Mouse (Mus musculus): ENCODE results near the gene Atxn7l2. TPM values are rescaled to one million over a fixed set of nuclear protein-coding genes. Genes with fewer than 3 reads are reported as not detected.

Atxn7l2 gene
- polyA plus RNA-seq, 1 experiment from 2014 or later, result 15.3 TPM

DNA sequence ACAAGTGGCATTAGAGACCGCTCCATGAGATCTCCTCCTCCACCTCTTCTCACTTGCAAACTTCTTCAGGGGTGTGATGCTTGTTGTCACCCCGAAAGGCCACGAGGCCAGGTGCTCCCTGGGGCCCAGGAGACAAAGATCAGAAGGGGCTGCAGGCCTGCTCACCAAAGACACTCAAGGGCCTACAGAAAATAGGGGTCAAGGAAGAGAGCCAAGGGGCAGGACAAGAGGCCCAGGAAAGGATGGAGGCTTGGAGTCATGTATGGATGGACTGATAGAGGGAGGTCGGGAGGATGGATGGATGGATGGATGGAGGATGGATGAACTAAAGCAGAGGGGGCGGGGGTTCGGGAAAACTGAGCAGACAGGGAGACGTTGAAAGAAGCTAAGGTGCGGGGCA, 1.2 kb downstream of the Atxn7l2 start:
- peak overlapping the region; percentile 87 for H3K27ac ChIP-seq (ENCODE audit: low read depth)

DNA sequence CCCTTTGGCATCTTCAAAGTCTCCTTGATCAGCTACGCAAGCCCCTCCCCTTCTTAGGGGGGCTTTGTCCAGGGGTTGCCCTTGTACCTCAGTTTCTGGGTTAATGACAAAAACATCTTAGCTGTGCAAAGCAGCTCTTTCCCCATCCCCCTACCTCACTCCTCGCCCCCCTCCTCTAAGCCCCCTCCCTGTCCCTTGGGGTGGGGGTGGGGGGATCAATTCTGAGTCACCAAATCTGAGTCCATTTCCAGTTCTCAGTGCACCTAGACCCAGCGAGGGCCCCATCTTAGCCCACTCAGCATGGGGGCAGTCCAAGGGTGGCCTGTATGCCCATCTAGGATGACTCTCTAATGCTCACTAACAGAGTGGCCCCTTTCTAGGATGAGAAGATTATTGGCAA, 1.7 kb downstream of the Atxn7l2 start:
- H3K4me2 ChIP-seq (ENCODE audit: low read length), result peak overlapping the region; percentile 89
- H3K36me3 ChIP-seq (ENCODE audit: control insufficient read depth, insufficient read depth, low read length), result peaks cover 35% of the 10 kb centered on the region
- H3K27me3 ChIP-seq (replicated peaks; ENCODE audit: control insufficient read depth, insufficient read depth, low read length), result no peaks in the 10 kb centered on the region
- H3K9ac ChIP-seq (ENCODE audit: low read length), result peak overlapping the region; percentile 84; the same call in 1 of the 2 replicates
- H3K27ac ChIP-seq (ENCODE audit: low read depth), result no peak overlapping the region
- peak overlapping the region; percentile 64 for H3K4me3 ChIP-seq (ENCODE audit: low read depth, low read length)
- DNase-seq (ENCODE audit: low spot score) (no peak), ATAC-seq (replicated peaks; ENCODE audit: low FRiP score, low TSS enrichment, low read depth) (no peak)
- 78% methylated on average over 3 of the region's 3 CpGs for WGBS
- H3K4me1 ChIP-seq (replicated peaks; ENCODE audit: control insufficient read depth, insufficient read depth, low read length), result peaks cover 15% of the 10 kb centered on the region
- no peaks in the 10 kb centered on the region for H3K9me3 ChIP-seq (ENCODE audit: control insufficient read depth, low read length)

More for the DNA sequence above, 1.2 kb downstream of the Atxn7l2 start:
- peaks cover 15% of the 10 kb centered on the region for H3K4me1 ChIP-seq (replicated peaks; ENCODE audit: control insufficient read depth, insufficient read depth, low read length)
- H3K4me2 ChIP-seq (ENCODE audit: low read length), result peak overlapping the region; percentile 89
- WGBS, result 6% methylated on average over 8 of the region's 8 CpGs
- peaks cover 30% of the 10 kb centered on the region for H3K36me3 ChIP-seq (ENCODE audit: control insufficient read depth, insufficient read depth, low read length)
- ATAC-seq (replicated peaks; ENCODE audit: low FRiP score, low TSS enrichment, low read depth) (peak; percentile 4), DNase-seq (ENCODE audit: low spot score) (no peak)
- H3K9me3 ChIP-seq (ENCODE audit: control insufficient read depth, low read length), result no peaks in the 10 kb centered on the region
- peak overlapping the region; percentile 64 for H3K4me3 ChIP-seq (ENCODE audit: low read depth, low read length)
- H3K27me3 ChIP-seq (replicated peaks; ENCODE audit: control insufficient read depth, insufficient read depth, low read length), result no peaks in the 10 kb centered on the region
- H3K9ac ChIP-seq (ENCODE audit: low read length), result peak overlapping the region; percentile 84

DNA sequence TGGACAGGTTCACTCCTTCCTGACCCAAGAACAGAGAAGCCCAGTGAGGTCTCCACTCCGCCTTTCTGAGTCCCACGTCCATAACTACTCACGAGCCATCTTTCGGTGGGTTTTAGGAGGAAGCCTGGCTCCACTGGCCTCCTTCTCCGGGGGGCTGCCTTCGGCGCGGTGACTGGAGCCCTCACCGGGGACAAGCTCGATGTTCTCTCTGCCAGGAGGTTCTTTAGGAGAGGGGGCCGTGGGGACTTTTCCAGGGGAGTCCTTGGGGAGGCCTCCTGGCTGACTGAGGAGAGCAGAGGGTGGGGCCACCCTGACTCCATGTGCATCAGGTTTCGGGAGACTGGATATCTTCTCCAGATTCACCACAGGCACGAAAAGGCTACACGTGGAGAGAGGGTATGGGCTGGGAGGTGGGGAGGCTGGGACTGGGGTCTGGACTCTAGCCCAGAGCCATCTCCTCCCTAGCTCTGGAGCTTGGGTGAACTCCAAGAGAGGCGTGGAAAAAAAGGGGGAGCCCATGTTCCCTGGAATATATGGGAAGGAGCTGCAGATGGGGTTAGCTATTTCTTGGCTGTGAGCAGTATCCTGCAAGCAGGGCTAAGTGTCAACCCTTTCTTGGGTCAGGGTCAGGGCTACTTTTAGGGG, 3.9 kb downstream of the Atxn7l2 start:
- DNase-seq (ENCODE audit: low spot score) (peak; percentile 65), ATAC-seq (replicated peaks; ENCODE audit: low FRiP score, low TSS enrichment, low read depth) (no peak)
- WGBS, result 80% methylated on average over 15 of the region's 15 CpGs
- H3K9me3 ChIP-seq (ENCODE audit: control insufficient read depth, low read length), result no peaks in the 10 kb centered on the region
- no peak overlapping the region for H3K9ac ChIP-seq (ENCODE audit: low read length)
- H3K4me3 ChIP-seq (ENCODE audit: low read depth, low read length), result no peak overlapping the region
- no peak overlapping the region for H3K4me2 ChIP-seq (ENCODE audit: low read length)
- H3K36me3 ChIP-seq (ENCODE audit: control insufficient read depth, insufficient read depth, low read length), result peaks cover 50% of the 10 kb centered on the region
- H3K27me3 ChIP-seq (replicated peaks; ENCODE audit: control insufficient read depth, insufficient read depth, low read length), result no peaks in the 10 kb centered on the region
- H3K4me1 ChIP-seq (replicated peaks; ENCODE audit: control insufficient read depth, insufficient read depth, low read length), result peaks cover 15% of the 10 kb centered on the region
- peak overlapping the region; percentile 30 for H3K27ac ChIP-seq (ENCODE audit: low read depth)

GRCm38 (mm10) chr3:108205601-108206000, 5.1 kb downstream of the Atxn7l2 start:
- no peak for ATAC-seq (replicated peaks; ENCODE audit: low FRiP score, low TSS enrichment, low read depth)
- no peak for DNase-seq (ENCODE audit: low spot score)
- Histone ChIP-seq H3K4me1 (replicated peaks; ENCODE audit: control insufficient read depth, insufficient read depth, low read length) (peaks cover 20% of the 10 kb centered on the region), H3K9ac (ENCODE audit: low read length) (no peak overlapping the region), H3K36me3 (ENCODE audit: control insufficient read depth, insufficient read depth, low read length) (peaks cover 53% of the 10 kb centered on the region), H3K4me3 (ENCODE audit: low read depth, low read length) (no peak overlapping the region), H3K27me3 (replicated peaks; ENCODE audit: control insufficient read depth, insufficient read depth, low read length) (no peaks in the 10 kb centered on the region), H3K4me2 (ENCODE audit: low read length) (no peak overlapping the region), H3K27ac (ENCODE audit: low read depth) (no peak overlapping the region), H3K9me3 (ENCODE audit: control insufficient read depth, low read length) (no peaks in the 10 kb centered on the region)
- WGBS, result 86% methylated on average over 8 of the region's 8 CpGs

DNA sequence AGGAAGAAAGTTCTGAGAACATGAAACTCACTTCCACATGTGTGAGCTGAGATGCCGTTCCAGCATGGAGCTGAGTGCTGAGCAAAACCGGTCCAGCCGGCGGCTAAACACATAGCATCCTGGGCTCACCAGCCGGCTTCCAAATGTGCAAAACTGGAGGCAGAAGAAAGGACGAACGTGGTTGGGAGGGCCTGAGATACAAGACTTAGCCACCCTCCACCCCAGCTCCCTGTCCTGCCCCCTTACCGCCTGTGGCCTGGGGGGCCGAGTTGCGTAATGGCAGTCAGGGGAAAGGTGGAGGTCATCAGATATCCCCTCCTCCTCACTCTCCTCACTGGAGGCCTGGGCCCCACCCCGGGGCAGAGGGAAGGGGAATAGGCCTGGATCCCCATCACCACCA, 6.3 kb downstream of the Atxn7l2 start:
- Histone ChIP-seq H3K4me1 (replicated peaks; ENCODE audit: control insufficient read depth, insufficient read depth, low read length) (peaks cover 20% of the 10 kb centered on the region), H3K9ac (ENCODE audit: low read length) (no peak overlapping the region), H3K27ac (ENCODE audit: low read depth) (no peak overlapping the region), H3K4me3 (ENCODE audit: low read depth, low read length) (no peak overlapping the region), H3K27me3 (replicated peaks; ENCODE audit: control insufficient read depth, insufficient read depth, low read length) (no peaks in the 10 kb centered on the region), H3K9me3 (ENCODE audit: control insufficient read depth, low read length) (no peaks in the 10 kb centered on the region), H3K4me2 (ENCODE audit: low read length) (no peak overlapping the region), H3K36me3 (ENCODE audit: control insufficient read depth, insufficient read depth, low read length) (peaks cover 53% of the 10 kb centered on the region)
- 83% methylated on average over 11 of the region's 11 CpGs for WGBS
- ATAC-seq (replicated peaks; ENCODE audit: low FRiP score, low TSS enrichment, low read depth) (no peak), DNase-seq (ENCODE audit: low spot score) (no peak)

DNA sequence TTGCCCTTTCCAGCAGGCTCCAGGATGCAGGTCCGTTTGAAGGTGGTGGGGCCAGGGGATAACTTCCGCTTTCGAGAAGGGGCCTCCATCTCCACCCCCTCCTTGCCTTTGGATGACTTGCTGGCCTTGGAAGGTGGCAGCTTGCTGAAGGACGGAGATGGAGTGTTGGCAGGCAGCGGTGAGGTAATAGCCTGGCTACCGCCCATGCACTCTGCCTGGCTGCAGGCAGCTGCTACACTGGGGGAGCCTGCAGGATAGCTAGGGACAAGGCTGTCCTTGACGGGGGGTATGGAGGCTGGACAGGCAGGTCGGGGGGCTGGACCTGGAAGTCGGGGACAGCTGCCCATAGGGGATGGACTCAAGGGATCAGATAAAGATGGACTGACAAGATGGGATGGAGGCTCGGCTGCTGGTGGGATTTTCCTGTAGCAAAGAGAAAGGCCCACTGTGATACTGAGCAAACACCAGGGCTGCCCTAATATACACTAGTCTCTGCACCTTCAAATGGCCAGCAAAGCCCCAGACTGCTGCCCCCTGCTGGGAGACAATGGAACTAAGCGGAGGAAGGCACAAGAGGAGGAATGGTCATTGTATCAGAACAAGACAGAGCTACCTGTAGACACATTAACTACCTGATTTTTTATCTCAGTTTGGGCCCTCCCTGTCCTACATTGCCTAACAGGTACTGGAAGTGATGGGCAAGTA, 7.0 kb downstream of the Atxn7l2 start:
- H3K4me3 ChIP-seq (ENCODE audit: low read depth, low read length), result no peak overlapping the region
- H3K4me1 ChIP-seq (replicated peaks; ENCODE audit: control insufficient read depth, insufficient read depth, low read length), result peaks cover 13% of the 10 kb centered on the region
- no peak overlapping the region for H3K4me2 ChIP-seq (ENCODE audit: low read length)
- peak; percentile 95 for DNase-seq (ENCODE audit: low spot score)
- H3K9ac ChIP-seq (ENCODE audit: low read length), result no peak overlapping the region
- ATAC-seq (replicated peaks; ENCODE audit: low FRiP score, low TSS enrichment, low read depth), result no peak
- WGBS, result 82% methylated on average over 11 of the region's 11 CpGs
- peaks cover 56% of the 10 kb centered on the region for H3K36me3 ChIP-seq (ENCODE audit: control insufficient read depth, insufficient read depth, low read length)
- H3K9me3 ChIP-seq (ENCODE audit: control insufficient read depth, low read length), result no peaks in the 10 kb centered on the region
- no peak overlapping the region for H3K27ac ChIP-seq (ENCODE audit: low read depth)
- H3K27me3 ChIP-seq (replicated peaks; ENCODE audit: control insufficient read depth, insufficient read depth, low read length), result no peaks in the 10 kb centered on the region

- H3K27ac ChIP-seq (ENCODE audit: low read depth), result no peak overlapping the region
Measured at GRCm38 (mm10) chr3:108203212-108203611, 7.5 kb downstream of the Atxn7l2 start.

DNA sequence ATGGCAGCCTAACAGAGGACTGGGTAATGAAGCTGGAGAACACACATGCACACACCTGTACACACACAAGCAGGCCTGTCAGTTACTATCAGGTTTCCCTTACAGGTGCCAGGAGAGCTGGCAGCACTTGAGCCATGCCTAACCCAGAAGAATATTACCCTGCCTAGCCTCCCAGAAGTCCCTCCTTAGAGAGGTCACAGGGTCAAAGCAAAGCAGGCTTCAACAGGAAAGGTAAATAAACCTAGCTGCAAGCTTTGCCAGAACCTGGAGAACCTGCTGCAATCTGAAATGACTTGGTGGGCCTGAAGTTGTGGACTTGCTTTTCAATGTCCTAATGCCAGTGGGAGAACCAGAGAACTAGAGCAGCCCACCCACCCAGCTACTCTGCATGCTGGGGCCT, 8.2 kb downstream of the Atxn7l2 start:
- Histone ChIP-seq H3K4me2 (ENCODE audit: low read length) (no peak overlapping the region), H3K27ac (ENCODE audit: low read depth) (no peak overlapping the region), H3K4me3 (ENCODE audit: low read depth, low read length) (no peak overlapping the region), H3K36me3 (ENCODE audit: control insufficient read depth, insufficient read depth, low read length) (peaks cover 63% of the 10 kb centered on the region), H3K9me3 (ENCODE audit: control insufficient read depth, low read length) (no peaks in the 10 kb centered on the region), H3K27me3 (replicated peaks; ENCODE audit: control insufficient read depth, insufficient read depth, low read length) (no peaks in the 10 kb centered on the region), H3K9ac (ENCODE audit: low read length) (no peak overlapping the region), H3K4me1 (replicated peaks; ENCODE audit: control insufficient read depth, insufficient read depth, low read length) (peaks cover 5% of the 10 kb centered on the region; the same call in 1 of the 2 replicates)
- ATAC-seq (replicated peaks; ENCODE audit: low FRiP score, low TSS enrichment, low read depth) (no peak), DNase-seq (ENCODE audit: low spot score) (no peak)

More at GRCm38 (mm10) chr3:108203212-108203611, 7.5 kb downstream of the Atxn7l2 start:
- H3K9me3 ChIP-seq (ENCODE audit: control insufficient read depth, low read length), result no peaks in the 10 kb centered on the region
- no peak overlapping the region for H3K9ac ChIP-seq (ENCODE audit: low read length)
- no peak for ATAC-seq (replicated peaks; ENCODE audit: low FRiP score, low TSS enrichment, low read depth)
- peaks cover 59% of the 10 kb centered on the region for H3K36me3 ChIP-seq (ENCODE audit: control insufficient read depth, insufficient read depth, low read length)
- no peak overlapping the region for H3K4me3 ChIP-seq (ENCODE audit: low read depth, low read length)
- DNase-seq (ENCODE audit: low spot score), result no peak
- H3K4me2 ChIP-seq (ENCODE audit: low read length), result no peak overlapping the region
- 92% methylated on average over 13 of the region's 13 CpGs for WGBS
- peaks cover 7% of the 10 kb centered on the region; the same call in 1 of the 2 replicates for H3K4me1 ChIP-seq (replicated peaks; ENCODE audit: control insufficient read depth, insufficient read depth, low read length)
- H3K27me3 ChIP-seq (replicated peaks; ENCODE audit: control insufficient read depth, insufficient read depth, low read length), result no peaks in the 10 kb centered on the region
